Mouse (Mus musculus) megakaryocyte, adult 5-6 weeks (primary cell): ENCODE results near the gene Prl2b1. TPM values are rescaled to one million over a fixed set of nuclear protein-coding genes. Genes with fewer than 3 reads are reported as not detected.

ENCODE experiments used
- ATAC-seq: 2 replicates; pipeline ENCODE4 v1.8.0; 2016; ENCODE audit warnings: mild to moderate bottlenecking, inconsistent platforms; ENCODE audit not compliant: poor library complexity, severe bottlenecking
- total RNA-seq, 2 experiments: library from RNA; stranded (forward) in 1 of 2; stranded (reverse) in 1 of 2; fragments of 153-499, 151-499 nt in 1 of 2; fragments of 221-1000, 200-1000 nt in 1 of 2; gene quantifications; 2 replicates each; pipeline versions ENCODE4 v1.2.3 to v1.2.4; 2015 to 2017

Gene Prl2b1
- total RNA-seq (2015) (not detected in 2 replicates), total RNA-seq (2017) (not detected in 2 replicates)

DNA sequence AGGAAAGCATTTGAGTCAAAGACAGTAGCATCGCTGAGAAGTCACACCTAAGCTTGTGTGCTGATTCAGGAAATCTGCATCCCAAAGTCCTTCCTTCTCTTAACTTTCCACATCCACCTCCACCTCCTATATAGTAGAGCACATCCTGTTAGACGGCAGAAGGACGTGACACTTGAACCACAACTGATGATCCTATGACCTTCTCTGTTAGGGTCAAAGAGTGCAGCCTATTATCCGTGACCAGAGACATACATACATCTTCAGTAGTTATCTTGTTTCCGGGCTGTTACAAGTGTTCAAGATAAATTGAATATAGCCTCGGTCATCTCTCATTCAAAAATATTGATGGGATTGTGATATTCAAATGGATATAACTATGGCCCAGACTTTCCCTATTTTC, at the start of gene Prl2b1:
Prl2b1 (minus strand) TSS at position 101 of the 400 bp plus-strand sequence.
- ATAC-seq = no peak

GRCm38 (mm10) chr13:27438588-27438987, 47.9 kb upstream of the Prl2b1 start, which contains the start of gene Prl8a6:
Gene Prl8a6 (minus strand): TSS chr13:27438688.
- ATAC-seq = no peak

DNA sequence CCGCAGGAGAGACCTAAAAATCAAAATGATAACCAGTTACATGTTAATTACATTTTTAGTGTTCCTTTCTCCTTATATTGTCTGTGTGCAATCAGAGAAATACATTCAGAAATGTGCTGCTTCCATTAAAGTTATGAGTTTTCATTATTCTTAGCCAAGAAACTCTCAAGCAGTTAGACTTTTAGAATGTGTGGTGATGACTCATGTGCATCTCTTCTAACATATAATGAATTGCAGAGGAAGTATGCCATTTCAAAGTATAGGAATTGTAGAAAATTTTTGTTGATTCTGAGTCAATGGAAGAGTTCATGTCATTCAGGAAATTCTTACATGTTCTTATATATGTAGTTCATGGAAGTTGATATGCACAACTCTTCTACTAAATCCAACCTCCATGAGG, 42.5 kb upstream of the Prl2b1 start:
- no peak for ATAC-seq

DNA sequence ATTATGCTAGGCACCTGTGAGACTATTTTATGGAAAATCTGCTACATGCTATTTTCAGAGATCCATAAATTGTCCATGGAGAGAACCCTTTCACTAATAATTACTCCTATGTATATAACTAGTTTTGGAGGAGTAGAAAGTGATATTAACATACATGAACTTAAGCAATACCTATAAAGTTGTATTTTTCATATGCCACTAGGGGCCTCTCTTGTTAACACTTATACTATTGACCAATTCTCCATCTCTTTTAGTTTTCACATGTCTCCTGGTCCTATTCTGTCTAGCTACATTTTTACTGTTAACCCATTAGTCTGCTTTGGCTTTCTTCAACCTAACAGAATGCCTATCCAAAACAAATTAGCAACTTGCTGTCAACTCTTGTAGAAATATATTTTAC, 23.0 kb upstream of the Prl2b1 start:
- no peak for ATAC-seq

GRCm38 (mm10) chr13:27399061-27399724, 8.5 kb upstream of the Prl2b1 start:
- no peak for ATAC-seq

GRCm38 (mm10) chr13:27345373-27345772, 45.3 kb downstream of the Prl2b1 start, which contains the start of gene Prl8a2:
Gene Prl8a2 (plus strand): TSS chr13:27345673.
- ATAC-seq = no peak

- ATAC-seq = no peak
Observed at GRCm38 (mm10) chr13:27342733-27343275, 47.8 kb downstream of the Prl2b1 start.

GRCm38 (mm10) chr13:27334989-27335388, 55.7 kb downstream of the Prl2b1 start:
- no peak for ATAC-seq

Other genes starting within 250 kb of the Prl2b1 start
- gene Prl3d3, start 234.1 kb downstream of the Prl2b1 start, total RNA-seq (2015) = not detected in 2 replicates
- not detected in 2 replicates for gene Prl3d3, start 234.1 kb downstream of the Prl2b1 start, total RNA-seq (2017)
- not detected in 2 replicates for gene Prl3c1, start 194.2 kb downstream of the Prl2b1 start, total RNA-seq (2015)
- gene Prl3c1, start 194.2 kb downstream of the Prl2b1 start, total RNA-seq (2017) = not detected in 2 replicates
- not detected in 2 replicates for gene Prl3b1, start 149.0 kb downstream of the Prl2b1 start, total RNA-seq (2015)
- not detected in 2 replicates for gene Prl3b1, start 149.0 kb downstream of the Prl2b1 start, total RNA-seq (2017)
- not detected in 2 replicates for gene Prl3a1, start 131.4 kb downstream of the Prl2b1 start, total RNA-seq (2015)
- not detected in 2 replicates for gene Prl3a1, start 131.4 kb downstream of the Prl2b1 start, total RNA-seq (2017)
- gene Prl6a1, start 78.2 kb downstream of the Prl2b1 start, total RNA-seq (2015) = not detected in 2 replicates
- gene Prl6a1, start 78.2 kb downstream of the Prl2b1 start, total RNA-seq (2017) = not detected in 2 replicates
- not detected in 2 replicates for gene Prl8a2, start 45.2 kb downstream of the Prl2b1 start, total RNA-seq (2015)
- gene Prl8a2, start 45.2 kb downstream of the Prl2b1 start, total RNA-seq (2017) = not detected in 2 replicates
- not detected in 2 replicates for gene Prl8a6, start 47.8 kb upstream of the Prl2b1 start, total RNA-seq (2015)
- not detected in 2 replicates for gene Prl8a6, start 47.8 kb upstream of the Prl2b1 start, total RNA-seq (2017)
- gene Prl8a8, start 122.4 kb upstream of the Prl2b1 start, total RNA-seq (2015) = not detected in 2 replicates
- not detected in 2 replicates for gene Prl8a8, start 122.4 kb upstream of the Prl2b1 start, total RNA-seq (2017)
- gene Prl8a9, start 173.8 kb upstream of the Prl2b1 start, total RNA-seq (2015) = not detected in 2 replicates
- gene Prl8a9, start 173.8 kb upstream of the Prl2b1 start, total RNA-seq (2017) = not detected in 2 replicates
- not detected in 2 replicates for gene Prl8a1, start 191.3 kb upstream of the Prl2b1 start, total RNA-seq (2015)
- gene Prl8a1, start 191.3 kb upstream of the Prl2b1 start, total RNA-seq (2017) = not detected in 2 replicates
- gene Prl7b1, start 219.7 kb upstream of the Prl2b1 start, total RNA-seq (2015) = not detected in 2 replicates
- not detected in 2 replicates for gene Prl7b1, start 219.7 kb upstream of the Prl2b1 start, total RNA-seq (2017)